ENCODE assay signal across 4 mouse cellular contexts in genomic region chr13:100328899-100329298, GRCm38 (mm10). TPM values are rescaled to one million over a fixed set of nuclear protein-coding genes. Genes with fewer than 3 reads are reported as not detected.
ATAC-seq and TF ChIP-seq lines count a peak whose summit lies in the region.
"Not testable (repeated sequence)": the region's sequence is repeated elsewhere in the genome, so short reads cannot be mapped to it uniquely, and the experiment has no call there.

No protein-coding gene starts in this region.

- not testable (repeated sequence) for H3K9ac ChIP-seq in intestine, embryonic 15.5 days; intestine, embryonic 16.5 days (ENCODE audit: low read depth, low read length); intestine, postnatal 0 days (ENCODE audit: low read depth, low read length)

- TF ChIP-seq CTCF in intestine, postnatal 0 days (IDR thresholded peaks at IDR 0.05; ENCODE audit: low read depth); small intestine, adult 2 months (IDR thresholded peaks at IDR 0.05; ENCODE audit: extremely low read depth, insufficient read length, insufficient replicate concordance, low read depth, low read length): not testable (repeated sequence)

- peak overlapping the region; percentile 49; the same call in 1 of the 2 replicates for H3K27ac ChIP-seq in intestine, embryonic 15.5 days
- peak overlapping the region; percentile 77 for H3K27ac ChIP-seq in intestine, embryonic 16.5 days (ENCODE audit: low read length)
- not testable (repeated sequence) for H3K27ac ChIP-seq in intestine, postnatal 0 days (ENCODE audit: low read depth, low read length)
- H3K27ac ChIP-seq in small intestine, adult 2 months (ENCODE audit: insufficient read depth, low read depth, low read length) = peak overlapping the region; percentile 51

- not testable (repeated sequence) for H3K9me3 ChIP-seq in intestine, embryonic 15.5 days; intestine, embryonic 16.5 days (ENCODE audit: control insufficient read depth, low read length); intestine, postnatal 0 days (ENCODE audit: control insufficient read depth)

- WGBS in intestine, embryonic 15.5 days = 4% methylated on average over 1 of the region's 1 CpGs
- 28% methylated on average over 1 of the region's 1 CpGs for WGBS in intestine, embryonic 16.5 days
- 0% methylated on average over 1 of the region's 1 CpGs for WGBS in intestine, postnatal 0 days
- WGBS in small intestine, adult 2 months = 0% methylated on average over 1 of the region's 1 CpGs

- ATAC-seq in intestine, embryonic 15.5 days = peak; percentile 67
- peak; percentile 63 for ATAC-seq in intestine, embryonic 16.5 days
- ATAC-seq in intestine, postnatal 0 days = peak; percentile 28; the same call in 1 of the 2 replicates

- not testable (repeated sequence) for H3K4me3 ChIP-seq in intestine, embryonic 15.5 days (replicated peaks); intestine, embryonic 16.5 days (ENCODE audit: low read length); intestine, postnatal 0 days (ENCODE audit: low read depth, low read length); small intestine, adult 2 months (ENCODE audit: low read depth, low read length)

- not testable (repeated sequence) for H3K4me2 ChIP-seq in intestine, embryonic 15.5 days (replicated peaks); intestine, embryonic 16.5 days (ENCODE audit: low read depth, low read length); intestine, postnatal 0 days (replicated peaks; ENCODE audit: low read depth)

- not testable (repeated sequence) for H3K36me3 ChIP-seq in intestine, embryonic 15.5 days; intestine, embryonic 16.5 days (ENCODE audit: control insufficient read depth, insufficient read depth, low read length); intestine, postnatal 0 days (ENCODE audit: control insufficient read depth, insufficient read depth); small intestine, adult 2 months (ENCODE audit: control insufficient read depth, insufficient read depth, low read length)

- not testable (repeated sequence) for H3K27me3 ChIP-seq in intestine, embryonic 15.5 days (replicated peaks); intestine, embryonic 16.5 days (replicated peaks; ENCODE audit: control insufficient read depth, insufficient read depth, low read length); intestine, postnatal 0 days (replicated peaks; ENCODE audit: control insufficient read depth, insufficient read depth, low read length); small intestine, adult 2 months (ENCODE audit: control insufficient read depth, insufficient read depth, low read length)

- not testable (repeated sequence) for TF ChIP-seq POLR2A in small intestine, adult 2 months (IDR thresholded peaks at IDR 0.05; ENCODE audit: low read depth, low read length)

- H3K4me1 ChIP-seq in intestine, embryonic 15.5 days (replicated peaks); intestine, embryonic 16.5 days (ENCODE audit: control insufficient read depth, insufficient read depth, low read length); intestine, postnatal 0 days (replicated peaks; ENCODE audit: control insufficient read depth, insufficient read depth, low read length); small intestine, adult 2 months (ENCODE audit: control insufficient read depth, insufficient read depth, insufficient read length, low read length): not testable (repeated sequence)

RNA-seq across cellular contexts. Expression of gene Naip6, which starts 11.4 kb away (rescaled TPM):
- 8.2 and 9.1 TPM in 2 replicates for polyA plus RNA-seq in intestine, embryonic 15.5 days (2015; fragmentation: Nextera tagmentation; extraction: Ambion mirVana)
- 11.7 and 15.3 TPM in 2 replicates for polyA plus RNA-seq in intestine, embryonic 16.5 days (2015; fragmentation: Nextera tagmentation; extraction: Ambion mirVana)
- 14.8 and 18.5 TPM in 2 replicates for polyA plus RNA-seq in intestine, postnatal 0 days (2015; fragmentation: Nextera tagmentation; extraction: Ambion mirVana)
- polyA plus RNA-seq in small intestine, adult 2 months (2012; rRNA removed) = 7.1 and 61.1 TPM in 2 replicates
